Mouse (Mus musculus): ENCODE measurements at regions not wholly inside any gene's neighbourhood (a gene's known extent, or its start where the extent isn't known, plus 50 kb on each side); places are given as distances from the start of the nearest gene placed in this dataset.

- no peak for ATAC-seq (ENCODE audit: insufficient number of reproducible peaks, insufficient read depth, low FRiP score, low TSS enrichment, low read depth)
- Histone ChIP-seq H3K9ac (no peak overlapping the region), H3K36me3 (no peaks in the 10 kb centered on the region), H3K4me2 (no peak overlapping the region), H3K4me3 (no peak overlapping the region), H3K27me3 (no peaks in the 10 kb centered on the region), H3K27ac (no peak overlapping the region), H3K4me1 (no peaks in the 10 kb centered on the region), H3K9me3 (no peaks in the 10 kb centered on the region)
- 88% methylated on average over 6 of the region's 6 CpGs for WGBS
These were observed 80.9 kb downstream of the Tmem212 start for GRCm38 (mm10) chr3:27815201-27815695.

GRCm38 (mm10) chr3:27804271-27804670, 91.9 kb downstream of the Tmem212 start:
- Histone ChIP-seq H3K27me3 (no peaks in the 10 kb centered on the region), H3K9ac (no peak overlapping the region), H3K27ac (no peak overlapping the region), H3K4me2 (no peak overlapping the region), H3K9me3 (no peaks in the 10 kb centered on the region), H3K4me3 (no peak overlapping the region), H3K4me1 (no peaks in the 10 kb centered on the region), H3K36me3 (no peaks in the 10 kb centered on the region)
- 69% methylated on average over 5 of the region's 5 CpGs for WGBS
- no peak for ATAC-seq (ENCODE audit: insufficient number of reproducible peaks, insufficient read depth, low FRiP score, low TSS enrichment, low read depth)

GRCm38 (mm10) chr3:27791633-27791951, 80.5 kb upstream of the Fndc3b start:
- no peak for ATAC-seq (ENCODE audit: insufficient number of reproducible peaks, insufficient read depth, low FRiP score, low TSS enrichment, low read depth)

GRCm38 (mm10) chr3:27790932-27791632, 80.0 kb upstream of the Fndc3b start:
- ATAC-seq (ENCODE audit: insufficient number of reproducible peaks, insufficient read depth, low FRiP score, low TSS enrichment, low read depth), result no peak
- H3K27ac ChIP-seq, result no peak overlapping the region
- no peaks in the 10 kb centered on the region for H3K9me3 ChIP-seq
- no peak overlapping the region for H3K4me3 ChIP-seq
- H3K27me3 ChIP-seq, result no peaks in the 10 kb centered on the region; the same call in 1 of the 2 replicates
- H3K4me1 ChIP-seq, result peaks cover 7% of the 10 kb centered on the region; the same call in 1 of the 2 replicates
- H3K4me2 ChIP-seq, result no peak overlapping the region
- no peak overlapping the region for H3K9ac ChIP-seq
- WGBS, result 78% methylated on average over 13 of the region's 13 CpGs
- no peaks in the 10 kb centered on the region for H3K36me3 ChIP-seq

More at GRCm38 (mm10) chr3:27791633-27791951, 80.5 kb upstream of the Fndc3b start:
- WGBS, result 19% methylated on average over 3 of the region's 3 CpGs
- peaks cover 7% of the 10 kb centered on the region; the same call in 1 of the 2 replicates for H3K4me1 ChIP-seq
- H3K4me2 ChIP-seq, result no peak overlapping the region
- no peak overlapping the region for H3K4me3 ChIP-seq
- no peaks in the 10 kb centered on the region for H3K36me3 ChIP-seq
- no peaks in the 10 kb centered on the region for H3K9me3 ChIP-seq
- no peak overlapping the region for H3K9ac ChIP-seq
- H3K27me3 ChIP-seq, result no peaks in the 10 kb centered on the region
- H3K27ac ChIP-seq, result no peak overlapping the region

- Histone ChIP-seq H3K4me3 (no peak overlapping the region), H3K27ac (no peak overlapping the region)
These were observed 72.8 kb upstream of the Fndc3b start for GRCm38 (mm10) chr3:27783926-27784325.

GRCm38 (mm10) chr3:27783476-27783875, 72.4 kb upstream of the Fndc3b start:
- Histone ChIP-seq H3K9ac (no peak overlapping the region), H3K4me1 (peaks cover 27% of the 10 kb centered on the region), H3K9me3 (no peaks in the 10 kb centered on the region), H3K4me2 (no peak overlapping the region), H3K4me3 (no peak overlapping the region), H3K27me3 (no peaks in the 10 kb centered on the region; the same call in 1 of the 2 replicates), H3K36me3 (no peaks in the 10 kb centered on the region), H3K27ac (no peak overlapping the region)
- 61% methylated on average over 4 of the region's 4 CpGs for WGBS
- no peak for ATAC-seq (ENCODE audit: insufficient number of reproducible peaks, insufficient read depth, low FRiP score, low TSS enrichment, low read depth)

More at GRCm38 (mm10) chr3:27783926-27784325, 72.8 kb upstream of the Fndc3b start:
- Histone ChIP-seq H3K27me3 (no peaks in the 10 kb centered on the region; the same call in 1 of the 2 replicates), H3K36me3 (no peaks in the 10 kb centered on the region), H3K9me3 (no peaks in the 10 kb centered on the region), H3K4me1 (peaks cover 26% of the 10 kb centered on the region), H3K9ac (no peak overlapping the region), H3K4me2 (no peak overlapping the region)
- WGBS, result 62% methylated on average over 2 of the region's 2 CpGs
- ATAC-seq (ENCODE audit: insufficient number of reproducible peaks, insufficient read depth, low FRiP score, low TSS enrichment, low read depth), result no peak

- H3K27me3 ChIP-seq, result no peaks in the 10 kb centered on the region; the same call in 1 of the 2 replicates
- peaks cover 27% of the 10 kb centered on the region for H3K4me1 ChIP-seq
- H3K4me3 ChIP-seq, result no peak overlapping the region
- peak; percentile 59; the same call in 1 of the 2 replicates for ATAC-seq (ENCODE audit: insufficient number of reproducible peaks, insufficient read depth, low FRiP score, low TSS enrichment, low read depth)
- H3K9me3 ChIP-seq, result no peaks in the 10 kb centered on the region
- H3K4me2 ChIP-seq, result peak overlapping the region; percentile 46
- H3K27ac ChIP-seq, result peak overlapping the region; percentile 82
- H3K9ac ChIP-seq, result peak overlapping the region; percentile 58; the same call in 1 of the 2 replicates
- H3K36me3 ChIP-seq, result no peaks in the 10 kb centered on the region
- WGBS, result 20% methylated on average over 19 of the region's 19 CpGs
These were observed 71.1 kb upstream of the Fndc3b start for GRCm38 (mm10) chr3:27782056-27782765.

- ATAC-seq (ENCODE audit: insufficient number of reproducible peaks, insufficient read depth, low FRiP score, low TSS enrichment, low read depth), result no peak
These were observed 68.8 kb upstream of the Fndc3b start for GRCm38 (mm10) chr3:27779892-27780291.

GRCm38 (mm10) chr3:27777751-27778150, 66.6 kb upstream of the Fndc3b start:
- H3K4me2 ChIP-seq, result no peak overlapping the region
- H3K36me3 ChIP-seq, result no peaks in the 10 kb centered on the region
- H3K9ac ChIP-seq, result no peak overlapping the region
- ATAC-seq (ENCODE audit: insufficient number of reproducible peaks, insufficient read depth, low FRiP score, low TSS enrichment, low read depth), result no peak
- H3K9me3 ChIP-seq, result no peaks in the 10 kb centered on the region
- peaks cover 21% of the 10 kb centered on the region for H3K4me1 ChIP-seq
- no peak overlapping the region for H3K27ac ChIP-seq
- 89% methylated on average over 6 of the region's 6 CpGs for WGBS
- no peak overlapping the region for H3K4me3 ChIP-seq
- no peaks in the 10 kb centered on the region for H3K27me3 ChIP-seq

More at GRCm38 (mm10) chr3:27779892-27780291, 68.8 kb upstream of the Fndc3b start:
- Histone ChIP-seq H3K9me3 (no peaks in the 10 kb centered on the region), H3K36me3 (no peaks in the 10 kb centered on the region), H3K27me3 (no peaks in the 10 kb centered on the region), H3K4me1 (peaks cover 27% of the 10 kb centered on the region), H3K4me3 (no peak overlapping the region), H3K4me2 (no peak overlapping the region), H3K27ac (no peak overlapping the region), H3K9ac (no peak overlapping the region)
- WGBS, result 51% methylated on average over 7 of the region's 7 CpGs

GRCm38 (mm10) chr3:27773176-27773575, 62.1 kb upstream of the Fndc3b start:
- no peak overlapping the region for H3K27ac ChIP-seq
- H3K4me2 ChIP-seq, result no peak overlapping the region
- no peak overlapping the region for H3K9ac ChIP-seq
- no peaks in the 10 kb centered on the region for H3K27me3 ChIP-seq
- no peak overlapping the region for H3K4me3 ChIP-seq
- H3K4me1 ChIP-seq, result no peaks in the 10 kb centered on the region
- ATAC-seq (ENCODE audit: insufficient number of reproducible peaks, insufficient read depth, low FRiP score, low TSS enrichment, low read depth), result no peak
- H3K9me3 ChIP-seq, result no peaks in the 10 kb centered on the region
- H3K36me3 ChIP-seq, result no peaks in the 10 kb centered on the region
- WGBS, result 89% methylated on average over 3 of the region's 3 CpGs

- no peak overlapping the region for H3K9ac ChIP-seq
- H3K4me1 ChIP-seq, result no peaks in the 10 kb centered on the region
- 89% methylated on average over 5 of the region's 5 CpGs for WGBS
- H3K27ac ChIP-seq, result no peak overlapping the region
- no peak overlapping the region for H3K4me3 ChIP-seq
- no peaks in the 10 kb centered on the region for H3K36me3 ChIP-seq
- ATAC-seq (ENCODE audit: insufficient number of reproducible peaks, insufficient read depth, low FRiP score, low TSS enrichment, low read depth), result no peak
- no peaks in the 10 kb centered on the region for H3K27me3 ChIP-seq
- H3K9me3 ChIP-seq, result no peaks in the 10 kb centered on the region
- no peak overlapping the region for H3K4me2 ChIP-seq
These were observed 58.3 kb upstream of the Fndc3b start for GRCm38 (mm10) chr3:27769438-27769837.

- Histone ChIP-seq H3K4me2 (no peak overlapping the region), H3K9ac (no peak overlapping the region), H3K9me3 (no peaks in the 10 kb centered on the region), H3K4me1 (no peaks in the 10 kb centered on the region), H3K4me3 (no peak overlapping the region), H3K27ac (no peak overlapping the region), H3K27me3 (no peaks in the 10 kb centered on the region), H3K36me3 (no peaks in the 10 kb centered on the region)
- no peak for ATAC-seq (ENCODE audit: insufficient number of reproducible peaks, insufficient read depth, low FRiP score, low TSS enrichment, low read depth)
- WGBS, result 72% methylated on average over 8 of the region's 8 CpGs
These were observed 56.1 kb upstream of the Fndc3b start for GRCm38 (mm10) chr3:27767188-27767587.
